Mouse (Mus musculus): ENCODE measurements around the gene Ngef. TPM values are rescaled to one million over a fixed set of nuclear protein-coding genes. Genes with fewer than 3 reads are reported as not detected.

Ngef gene
- polyA plus RNA-seq, 1 experiment from 2014 or later = 1.5 TPM

DNA sequence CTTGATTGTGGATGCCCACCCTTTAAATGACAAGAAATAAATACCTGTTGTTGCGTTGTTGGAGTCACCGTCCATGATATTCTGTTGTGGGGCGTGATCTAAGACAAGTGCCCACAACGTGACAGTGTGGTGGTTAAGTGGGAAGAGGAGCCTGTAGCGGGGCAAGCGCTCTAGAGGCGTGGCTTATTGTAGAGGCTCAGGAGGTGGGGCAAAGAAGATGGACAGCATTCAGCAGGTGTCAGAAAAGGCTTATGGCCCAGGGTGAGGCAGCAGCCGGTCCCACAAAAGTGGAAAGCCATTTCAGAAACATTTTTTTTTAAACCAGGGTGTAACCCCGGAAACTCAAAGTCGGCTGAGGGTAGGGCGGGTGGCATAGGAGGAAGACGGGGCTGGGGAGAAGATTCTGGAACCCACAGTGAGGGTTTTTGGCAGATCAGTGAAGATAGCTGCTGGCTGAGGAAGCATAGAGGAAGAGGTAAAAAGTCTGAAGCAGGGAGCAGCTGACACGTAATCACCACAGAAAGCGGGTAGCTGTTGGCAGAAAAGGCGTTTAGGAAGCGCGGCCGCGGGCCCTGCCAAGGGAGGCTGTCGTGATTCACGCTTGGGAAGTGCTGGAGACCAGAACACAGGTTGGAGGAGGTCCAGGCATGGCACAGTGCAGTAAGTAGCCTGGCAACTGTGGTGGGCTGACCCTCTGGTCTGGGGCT lies 33.9 kb upstream of the Ngef start:
- no peaks in the 10 kb centered on the region for H3K27me3 ChIP-seq (ENCODE audit: control insufficient read depth, insufficient read depth, low read length)
- DNase-seq (ENCODE audit: low spot score) (no peak), ATAC-seq (replicated peaks; ENCODE audit: insufficient number of reproducible peaks, low FRiP score, low TSS enrichment, low read depth) (no peak)
- H3K4me2 ChIP-seq (ENCODE audit: low read depth, low read length) = no peak overlapping the region
- H3K4me3 ChIP-seq (ENCODE audit: low read depth, low read length) = no peak overlapping the region
- H3K9me3 ChIP-seq (replicated peaks; ENCODE audit: control insufficient read depth, low read length) = no peaks in the 10 kb centered on the region
- 79% methylated on average over 21 of the region's 21 CpGs for WGBS
- H3K27ac ChIP-seq (replicated peaks; ENCODE audit: low read depth, low read length) = no peak overlapping the region
- no peak overlapping the region for H3K9ac ChIP-seq (replicated peaks; ENCODE audit: low read length)
- H3K36me3 ChIP-seq (replicated peaks; ENCODE audit: control insufficient read depth, insufficient read depth, low read depth, low read length) = no peaks in the 10 kb centered on the region
- no peaks in the 10 kb centered on the region for H3K4me1 ChIP-seq (ENCODE audit: control insufficient read depth, insufficient read depth, low read length)

DNA sequence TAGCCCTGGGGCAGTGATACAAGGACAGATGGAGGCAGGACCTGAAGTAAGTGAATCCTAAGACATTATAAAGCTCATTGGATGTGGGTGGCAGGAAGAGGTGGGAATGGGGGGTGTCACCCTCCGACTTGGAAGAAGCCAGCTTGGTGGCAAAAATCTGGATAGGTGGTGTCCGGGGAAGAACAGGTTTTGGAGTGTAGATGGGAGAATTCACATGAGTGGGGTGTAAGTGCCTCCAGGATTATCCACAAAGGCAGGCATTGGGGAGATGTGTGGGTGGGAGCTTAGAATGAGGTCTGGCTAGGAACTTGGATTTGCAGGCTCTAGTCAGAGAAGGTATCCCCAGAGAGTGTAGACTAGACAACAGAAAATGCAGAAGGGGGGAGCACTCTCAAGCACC lies 31.6 kb upstream of the Ngef start:
- Histone ChIP-seq H3K27ac (replicated peaks; ENCODE audit: low read depth, low read length) (no peak overlapping the region), H3K4me2 (ENCODE audit: low read depth, low read length) (no peak overlapping the region), H3K4me3 (ENCODE audit: low read depth, low read length) (no peak overlapping the region), H3K36me3 (replicated peaks; ENCODE audit: control insufficient read depth, insufficient read depth, low read depth, low read length) (no peaks in the 10 kb centered on the region), H3K9me3 (replicated peaks; ENCODE audit: control insufficient read depth, low read length) (no peaks in the 10 kb centered on the region), H3K27me3 (ENCODE audit: control insufficient read depth, insufficient read depth, low read length) (no peaks in the 10 kb centered on the region), H3K4me1 (ENCODE audit: control insufficient read depth, insufficient read depth, low read length) (no peaks in the 10 kb centered on the region), H3K9ac (replicated peaks; ENCODE audit: low read length) (no peak overlapping the region)
- WGBS = 76% methylated on average over 2 of the region's 2 CpGs
- ATAC-seq (replicated peaks; ENCODE audit: insufficient number of reproducible peaks, low FRiP score, low TSS enrichment, low read depth) = no peak
- DNase-seq (ENCODE audit: low spot score) = no peak

DNA sequence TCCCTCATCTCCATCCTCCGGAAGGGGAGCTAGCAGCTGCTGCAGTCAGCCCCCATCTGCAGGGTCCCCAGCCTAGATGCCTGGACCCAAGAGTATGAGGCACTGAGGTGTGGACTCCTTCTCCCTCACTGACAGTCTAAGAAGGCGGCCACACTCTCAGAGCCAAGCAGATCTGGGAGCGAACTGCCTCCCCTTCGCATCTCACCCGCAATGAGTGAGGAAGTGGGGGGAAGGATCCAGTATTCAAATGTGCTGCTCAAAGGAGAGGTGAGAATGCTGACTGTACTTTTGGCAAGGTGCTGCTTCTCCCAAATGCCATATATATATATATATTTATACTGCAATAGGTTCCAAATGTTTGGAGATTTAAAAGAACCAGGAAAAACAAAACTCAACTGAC lies 29.7 kb upstream of the Ngef start:
- Histone ChIP-seq H3K27me3 (ENCODE audit: control insufficient read depth, insufficient read depth, low read length) (no peaks in the 10 kb centered on the region), H3K4me1 (ENCODE audit: control insufficient read depth, insufficient read depth, low read length) (no peaks in the 10 kb centered on the region), H3K36me3 (replicated peaks; ENCODE audit: control insufficient read depth, insufficient read depth, low read depth, low read length) (no peaks in the 10 kb centered on the region), H3K9ac (replicated peaks; ENCODE audit: low read length) (no peak overlapping the region), H3K4me3 (ENCODE audit: low read depth, low read length) (no peak overlapping the region), H3K27ac (replicated peaks; ENCODE audit: low read depth, low read length) (no peak overlapping the region), H3K9me3 (replicated peaks; ENCODE audit: control insufficient read depth, low read length) (no peaks in the 10 kb centered on the region), H3K4me2 (ENCODE audit: low read depth, low read length) (no peak overlapping the region)
- ATAC-seq (replicated peaks; ENCODE audit: insufficient number of reproducible peaks, low FRiP score, low TSS enrichment, low read depth) (no peak), DNase-seq (ENCODE audit: low spot score) (no peak)
- 90% methylated on average over 5 of the region's 5 CpGs for WGBS

DNA sequence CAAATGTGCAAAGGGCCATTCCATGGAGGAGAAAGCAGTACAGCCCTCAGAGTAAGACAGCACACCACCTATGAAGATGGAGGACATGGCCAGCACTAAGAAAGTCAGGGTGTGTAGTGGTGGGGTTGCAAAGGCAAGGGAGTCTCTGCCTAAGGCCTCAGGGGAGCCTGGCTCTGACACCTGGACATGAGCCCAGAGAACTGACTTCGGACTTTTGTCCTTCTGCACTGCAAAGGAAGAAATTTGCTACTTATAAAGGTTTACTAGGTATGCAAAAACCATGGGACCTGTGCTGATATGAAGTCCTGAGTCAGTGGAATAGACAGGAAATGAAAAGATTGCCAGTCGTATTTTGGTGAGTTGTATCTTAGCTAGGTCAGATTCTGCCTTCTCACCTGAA lies 28.1 kb upstream of the Ngef start:
- H3K27me3 ChIP-seq (ENCODE audit: control insufficient read depth, insufficient read depth, low read length) = no peaks in the 10 kb centered on the region
- whole genome bisulfite sequencing = 76% methylated on average over 2 of the region's 2 CpGs
- ATAC-seq (replicated peaks; ENCODE audit: insufficient number of reproducible peaks, low FRiP score, low TSS enrichment, low read depth) (no peak), DNase-seq (ENCODE audit: low spot score) (no peak)
- no peak overlapping the region for H3K9ac ChIP-seq (replicated peaks; ENCODE audit: low read length)
- no peak overlapping the region for H3K4me3 ChIP-seq (ENCODE audit: low read depth, low read length)
- H3K27ac ChIP-seq (replicated peaks; ENCODE audit: low read depth, low read length) = no peak overlapping the region
- H3K36me3 ChIP-seq (replicated peaks; ENCODE audit: control insufficient read depth, insufficient read depth, low read depth, low read length) = no peaks in the 10 kb centered on the region
- no peak overlapping the region for H3K4me2 ChIP-seq (ENCODE audit: low read depth, low read length)
- H3K9me3 ChIP-seq (replicated peaks; ENCODE audit: control insufficient read depth, low read length) = no peaks in the 10 kb centered on the region
- no peaks in the 10 kb centered on the region for H3K4me1 ChIP-seq (ENCODE audit: control insufficient read depth, insufficient read depth, low read length)

DNA sequence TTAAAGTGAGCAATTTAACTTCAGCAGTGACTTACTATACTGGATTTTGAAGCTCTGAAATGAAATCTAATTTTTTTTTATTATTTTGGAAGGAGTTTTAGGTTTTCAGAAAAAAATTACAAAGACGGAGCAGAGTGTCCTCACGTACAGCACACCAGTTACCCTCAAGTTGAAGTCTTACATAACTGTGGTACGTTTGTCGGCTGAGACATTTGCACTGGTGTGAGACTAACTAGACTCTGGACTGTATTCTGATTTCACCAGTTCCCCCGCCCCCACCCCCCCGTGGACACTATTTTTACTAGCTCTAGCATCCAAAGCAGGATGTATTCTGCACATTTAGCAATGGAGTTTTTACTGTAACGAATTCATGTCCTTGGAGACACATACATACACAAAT lies 26.9 kb upstream of the Ngef start:
- no peak for DNase-seq (ENCODE audit: low spot score)
- Histone ChIP-seq H3K27me3 (ENCODE audit: control insufficient read depth, insufficient read depth, low read length) (no peaks in the 10 kb centered on the region), H3K9ac (replicated peaks; ENCODE audit: low read length) (no peak overlapping the region), H3K27ac (replicated peaks; ENCODE audit: low read depth, low read length) (no peak overlapping the region), H3K9me3 (replicated peaks; ENCODE audit: control insufficient read depth, low read length) (no peaks in the 10 kb centered on the region), H3K4me3 (ENCODE audit: low read depth, low read length) (no peak overlapping the region), H3K4me2 (ENCODE audit: low read depth, low read length) (no peak overlapping the region), H3K4me1 (ENCODE audit: control insufficient read depth, insufficient read depth, low read length) (no peaks in the 10 kb centered on the region), H3K36me3 (replicated peaks; ENCODE audit: control insufficient read depth, insufficient read depth, low read depth, low read length) (no peaks in the 10 kb centered on the region)
- 76% methylated on average over 7 of the region's 7 CpGs for WGBS
- ATAC-seq (replicated peaks; ENCODE audit: insufficient number of reproducible peaks, low FRiP score, low TSS enrichment, low read depth) = no peak

DNA sequence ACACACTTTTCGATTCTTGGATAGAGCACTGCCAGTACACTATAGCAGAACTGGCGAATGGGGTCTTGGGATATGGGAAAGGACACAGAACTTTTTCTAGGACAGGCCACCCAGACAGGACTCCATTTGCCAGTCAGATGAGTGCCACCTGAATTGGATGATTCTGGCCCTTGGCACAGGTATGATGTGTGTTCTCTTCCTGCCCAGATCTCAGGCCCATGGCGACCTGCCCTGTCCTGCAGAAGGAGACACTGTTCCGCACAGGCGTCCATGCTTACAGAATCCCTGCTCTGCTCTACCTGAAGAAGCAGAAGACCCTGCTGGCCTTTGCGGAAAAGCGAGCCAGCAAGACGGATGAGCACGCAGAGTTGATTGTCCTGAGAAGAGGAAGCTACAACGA lies 21.0 kb upstream of the Ngef start:
- no peak for ATAC-seq (replicated peaks; ENCODE audit: insufficient number of reproducible peaks, low FRiP score, low TSS enrichment, low read depth)
- H3K36me3 ChIP-seq (replicated peaks; ENCODE audit: control insufficient read depth, insufficient read depth, low read depth, low read length) = no peaks in the 10 kb centered on the region
- no peaks in the 10 kb centered on the region for H3K9me3 ChIP-seq (replicated peaks; ENCODE audit: control insufficient read depth, low read length)
- no peaks in the 10 kb centered on the region for H3K4me1 ChIP-seq (ENCODE audit: control insufficient read depth, insufficient read depth, low read length)
- no peak overlapping the region for H3K27ac ChIP-seq (replicated peaks; ENCODE audit: low read depth, low read length)
- H3K4me2 ChIP-seq (ENCODE audit: low read depth, low read length) = no peak overlapping the region
- no peak overlapping the region for H3K4me3 ChIP-seq (ENCODE audit: low read depth, low read length)
- WGBS = 93% methylated on average over 10 of the region's 10 CpGs
- H3K27me3 ChIP-seq (ENCODE audit: control insufficient read depth, insufficient read depth, low read length) = no peaks in the 10 kb centered on the region
- no peak for DNase-seq (ENCODE audit: low spot score)
- H3K9ac ChIP-seq (replicated peaks; ENCODE audit: low read length) = no peak overlapping the region

DNA sequence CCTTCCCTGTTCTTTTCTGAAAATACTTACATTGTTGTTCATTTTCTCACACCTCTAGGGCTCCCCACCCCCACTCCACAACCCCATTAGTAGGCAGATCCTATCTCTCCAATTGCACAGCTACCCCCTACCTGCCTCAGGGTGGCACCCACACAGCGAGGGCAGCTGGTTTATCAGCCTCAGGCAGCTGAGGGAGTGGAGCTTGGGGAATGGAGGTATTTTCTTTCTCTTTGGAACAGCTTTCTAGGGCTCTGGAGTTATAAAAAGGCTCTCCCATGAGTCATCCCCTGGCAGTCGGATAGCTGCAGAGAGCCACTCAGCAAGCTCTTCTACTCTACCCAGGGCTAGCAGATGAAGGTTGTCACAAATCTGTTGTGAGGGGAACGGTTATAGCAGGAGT lies 20.6 kb upstream of the Ngef start:
- Histone ChIP-seq H3K4me1 (ENCODE audit: control insufficient read depth, insufficient read depth, low read length) (no peaks in the 10 kb centered on the region), H3K36me3 (replicated peaks; ENCODE audit: control insufficient read depth, insufficient read depth, low read depth, low read length) (no peaks in the 10 kb centered on the region), H3K27ac (replicated peaks; ENCODE audit: low read depth, low read length) (no peak overlapping the region), H3K27me3 (ENCODE audit: control insufficient read depth, insufficient read depth, low read length) (no peaks in the 10 kb centered on the region), H3K4me3 (ENCODE audit: low read depth, low read length) (no peak overlapping the region), H3K9me3 (replicated peaks; ENCODE audit: control insufficient read depth, low read length) (no peaks in the 10 kb centered on the region), H3K9ac (replicated peaks; ENCODE audit: low read length) (no peak overlapping the region), H3K4me2 (ENCODE audit: low read depth, low read length) (no peak overlapping the region)
- ATAC-seq (replicated peaks; ENCODE audit: insufficient number of reproducible peaks, low FRiP score, low TSS enrichment, low read depth) (no peak), DNase-seq (ENCODE audit: low spot score) (no peak)
- WGBS = 80% methylated on average over 3 of the region's 3 CpGs

DNA sequence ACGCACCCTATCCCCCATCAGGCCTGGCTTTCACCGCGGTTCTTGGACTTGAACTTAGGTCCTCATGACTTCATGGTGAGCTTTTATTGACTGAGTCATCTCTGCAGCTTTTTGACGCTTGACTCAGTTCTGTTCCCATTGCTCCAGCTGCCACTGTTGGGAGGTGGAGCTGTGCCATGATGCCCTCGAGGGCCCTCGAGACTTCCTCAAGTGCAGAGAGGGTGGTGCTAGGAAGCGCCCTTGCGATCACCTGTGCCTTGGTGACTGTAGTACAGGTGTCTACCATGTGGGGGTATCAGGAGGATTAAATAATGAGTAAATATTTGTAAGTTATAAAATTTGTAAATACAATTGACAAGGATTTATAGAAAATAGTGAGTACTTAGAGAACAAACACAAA lies 16.3 kb upstream of the Ngef start:
- Histone ChIP-seq H3K4me3 (ENCODE audit: low read depth, low read length) (no peak overlapping the region), H3K36me3 (replicated peaks; ENCODE audit: control insufficient read depth, insufficient read depth, low read depth, low read length) (no peaks in the 10 kb centered on the region), H3K4me2 (ENCODE audit: low read depth, low read length) (no peak overlapping the region), H3K9me3 (replicated peaks; ENCODE audit: control insufficient read depth, low read length) (no peaks in the 10 kb centered on the region), H3K4me1 (ENCODE audit: control insufficient read depth, insufficient read depth, low read length) (no peaks in the 10 kb centered on the region), H3K27ac (replicated peaks; ENCODE audit: low read depth, low read length) (no peak overlapping the region), H3K9ac (replicated peaks; ENCODE audit: low read length) (no peak overlapping the region), H3K27me3 (ENCODE audit: control insufficient read depth, insufficient read depth, low read length) (no peaks in the 10 kb centered on the region)
- DNase-seq (ENCODE audit: low spot score) (no peak), ATAC-seq (replicated peaks; ENCODE audit: insufficient number of reproducible peaks, low FRiP score, low TSS enrichment, low read depth) (no peak)
- WGBS = 87% methylated on average over 8 of the region's 8 CpGs
